Mouse (Mus musculus): ENCODE results near the gene Mus81. TPM values are rescaled to one million over a fixed set of nuclear protein-coding genes. Genes with fewer than 3 reads are reported as not detected.

Gene Mus81
- polyA plus RNA-seq, 1 experiment from 2014 or later = 43.2 TPM

DNA sequence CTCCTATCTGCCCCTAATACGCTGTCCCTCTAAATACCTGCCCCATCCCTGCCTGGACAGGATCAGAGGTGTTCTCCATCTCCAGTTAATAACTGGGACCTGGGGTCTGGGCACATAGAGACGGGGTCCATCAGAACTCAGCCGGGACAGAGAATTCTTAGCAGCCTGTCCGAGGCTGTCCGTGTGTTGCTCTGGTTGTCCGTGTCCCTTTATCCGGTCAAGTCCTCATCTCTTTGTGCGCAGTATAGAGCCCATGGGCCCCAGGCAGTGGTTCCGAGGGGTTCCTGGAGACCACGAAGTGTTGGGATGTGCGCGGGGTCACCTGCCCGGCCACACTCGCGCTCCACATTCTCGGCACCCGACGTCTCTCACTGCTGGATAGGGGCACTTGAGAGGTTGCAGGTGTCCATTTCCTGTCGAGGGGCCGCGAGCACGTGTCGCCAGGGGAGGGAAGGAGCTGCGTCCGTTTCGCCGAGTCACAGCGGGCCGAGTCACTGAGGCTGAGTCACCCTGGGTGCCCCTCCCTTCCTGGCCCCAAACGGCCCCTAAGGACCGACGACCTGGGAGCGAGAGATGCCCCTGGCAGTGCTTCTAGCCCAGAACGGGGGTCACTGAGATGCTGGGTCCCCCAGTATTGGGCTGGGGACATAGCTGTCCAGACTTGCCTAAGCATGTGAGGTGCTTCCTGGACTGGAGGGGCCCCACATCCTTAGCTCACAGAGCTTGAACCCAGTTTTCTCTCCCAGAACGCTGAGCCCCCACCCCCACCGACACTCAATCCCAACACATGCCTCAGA is 39.6 kb downstream of the Mus81 start:
- no peak overlapping the region for H3K27ac ChIP-seq (replicated peaks)
- peak overlapping the region; percentile 90 for H3K4me2 ChIP-seq
- peak overlapping the region; percentile 51 for H3K4me3 ChIP-seq
- H3K9ac ChIP-seq = peak overlapping the region; percentile 57; the same call in 1 of the 2 replicates
- no peaks in the 10 kb centered on the region; the same call in 1 of the 2 replicates for H3K9me3 ChIP-seq
- WGBS = 8% methylated on average over 32 of the region's 36 CpGs
- peaks cover 83% of the 10 kb centered on the region for H3K27me3 ChIP-seq
- no peaks in the 10 kb centered on the region for H3K36me3 ChIP-seq
- peaks cover 18% of the 10 kb centered on the region for H3K4me1 ChIP-seq (replicated peaks)
- ATAC-seq (ENCODE audit: low read depth) = peak; percentile 18; the same call in 1 of the 2 replicates

DNA sequence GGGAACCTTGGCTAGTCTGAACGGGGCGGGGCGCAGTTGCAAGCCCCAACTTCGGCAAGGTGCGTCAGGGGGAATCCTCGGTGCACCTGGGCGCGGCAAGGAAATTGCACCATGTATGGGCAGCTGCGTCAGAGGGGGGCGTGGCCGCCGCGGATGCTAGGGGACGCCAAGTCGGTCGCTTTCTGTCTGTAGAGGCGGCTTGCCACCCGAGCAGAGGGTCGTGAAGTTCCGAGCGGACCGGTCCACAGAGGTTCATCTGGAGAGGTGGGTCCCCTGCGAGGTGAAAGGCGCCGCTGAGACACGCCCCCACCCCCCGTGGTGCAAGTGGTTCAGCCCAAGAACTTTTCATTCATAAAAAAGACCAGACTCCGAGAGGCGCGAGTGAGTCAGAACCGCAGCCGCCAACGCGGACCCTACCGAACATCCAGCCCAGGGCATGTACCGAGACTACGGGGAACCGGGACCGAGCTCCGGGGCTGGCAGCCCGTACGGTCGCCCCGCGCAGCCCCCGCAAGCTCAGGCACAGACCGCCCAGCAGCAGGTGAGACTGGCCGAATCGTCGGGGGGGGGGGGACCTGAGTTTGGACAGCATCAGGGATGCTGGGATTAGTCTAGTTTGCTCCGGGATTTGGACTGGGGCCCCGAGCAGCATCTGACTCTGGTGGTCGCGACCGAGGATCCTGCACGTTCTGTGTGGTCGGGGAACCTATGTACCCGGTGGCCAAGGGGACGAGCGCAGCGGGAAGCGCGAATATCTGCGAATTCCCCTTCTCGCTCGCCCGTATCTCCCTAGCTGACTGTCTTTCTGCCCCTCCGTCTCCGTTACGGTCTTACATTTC is 40.5 kb downstream of the Mus81 start, which contains the start of gene Fosl1:
TSS of gene Fosl1 (plus strand) at position 33 of the 839 bp plus-strand sequence.
- peak; percentile 62 for ATAC-seq (ENCODE audit: low read depth)
- under 1% methylated on average over 69 of the region's 70 CpGs for WGBS
- Histone ChIP-seq H3K4me1 (replicated peaks) (peaks cover 18% of the 10 kb centered on the region), H3K9ac (peak within 1 kb of the TSS; percentile 57), H3K4me3 (peak within 1 kb of the TSS; percentile 51), H3K9me3 (no peaks in the 10 kb centered on the region; the same call in 1 of the 2 replicates), H3K27me3 (peaks cover 84% of the 10 kb centered on the region), H3K4me2 (peak within 1 kb of the TSS; percentile 90), H3K36me3 (no peaks in the 10 kb centered on the region), H3K27ac (replicated peaks) (no peak within 1 kb of the TSS)

- Histone ChIP-seq H3K4me3 (no peak overlapping the region), H3K4me2 (no peak overlapping the region), H3K27ac (replicated peaks) (no peak overlapping the region), H3K27me3 (peaks cover 73% of the 10 kb centered on the region), H3K36me3 (no peaks in the 10 kb centered on the region), H3K4me1 (replicated peaks) (peaks cover 18% of the 10 kb centered on the region), H3K9ac (no peak overlapping the region), H3K9me3 (no peaks in the 10 kb centered on the region; the same call in 1 of the 2 replicates)
- WGBS = 88% methylated on average over 5 of the region's 5 CpGs
- ATAC-seq (ENCODE audit: low read depth) = no peak
Observed at GRCm38 (mm10) chr19:5445747-5446146, 42.5 kb downstream of the Mus81 start.

GRCm38 (mm10) chr19:5444954-5445353 is 43.2 kb downstream of the Mus81 start:
- Histone ChIP-seq H3K4me1 (replicated peaks) (peaks cover 18% of the 10 kb centered on the region), H3K9ac (no peak overlapping the region), H3K27ac (replicated peaks) (no peak overlapping the region), H3K4me3 (no peak overlapping the region), H3K36me3 (no peaks in the 10 kb centered on the region), H3K4me2 (no peak overlapping the region), H3K27me3 (peaks cover 65% of the 10 kb centered on the region), H3K9me3 (peaks cover 4% of the 10 kb centered on the region; the same call in 1 of the 2 replicates)
- 39% methylated on average over 7 of the region's 7 CpGs for WGBS
- ATAC-seq (ENCODE audit: low read depth) = no peak

DNA sequence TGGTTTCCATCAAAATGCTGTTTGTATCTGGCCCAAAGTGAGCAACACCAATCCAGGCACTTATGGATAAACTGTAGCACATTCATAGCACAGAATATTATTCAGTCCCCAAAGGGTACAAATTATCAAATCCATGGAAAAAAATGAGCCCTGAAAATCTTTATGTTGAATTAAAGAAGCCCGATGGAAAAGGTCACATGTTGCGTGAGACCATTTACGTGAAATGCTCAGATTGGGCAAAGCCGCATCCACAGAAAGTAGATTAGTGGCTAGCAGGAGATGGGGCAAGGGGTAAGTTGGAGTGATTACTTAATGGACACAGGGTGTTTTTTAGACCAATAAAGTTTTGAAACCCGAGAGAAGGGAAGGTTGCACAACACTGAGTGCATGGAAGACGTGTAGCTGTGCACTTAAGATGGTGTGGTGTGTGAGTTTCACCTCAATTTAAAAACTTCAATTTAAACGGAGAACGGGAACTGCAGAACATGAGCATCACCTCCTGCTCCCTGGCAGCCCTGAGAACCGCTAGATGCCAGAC is 43.8 kb downstream of the Mus81 start:
- Histone ChIP-seq H3K36me3 (no peaks in the 10 kb centered on the region), H3K4me1 (replicated peaks) (peaks cover 18% of the 10 kb centered on the region), H3K4me3 (no peak overlapping the region), H3K9ac (no peak overlapping the region), H3K27me3 (peaks cover 60% of the 10 kb centered on the region), H3K4me2 (no peak overlapping the region), H3K9me3 (peaks cover 4% of the 10 kb centered on the region; the same call in 1 of the 2 replicates), H3K27ac (replicated peaks) (no peak overlapping the region)
- ATAC-seq (ENCODE audit: low read depth) = no peak
- WGBS = 66% methylated on average over 9 of the region's 9 CpGs

DNA sequence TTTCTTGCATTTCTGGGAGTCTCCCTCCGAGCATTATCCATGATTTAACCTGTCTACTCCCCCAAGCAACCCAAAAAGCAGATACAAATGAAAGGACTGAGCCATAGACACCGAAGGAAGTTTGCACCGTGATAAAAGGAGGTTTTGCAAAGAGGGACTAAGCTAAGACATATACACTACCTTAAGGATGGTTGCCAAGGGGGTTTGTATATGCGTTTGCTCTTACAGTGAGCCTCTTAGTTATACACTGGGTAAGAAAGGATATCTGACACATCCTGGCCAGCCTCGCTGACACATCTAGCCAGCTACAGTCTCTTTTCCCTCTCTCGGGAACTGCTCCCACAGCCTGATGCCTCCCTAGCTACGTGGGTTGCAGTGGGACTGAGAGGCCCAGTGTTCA is 54.3 kb downstream of the Mus81 start:
- H3K4me2 ChIP-seq = peak overlapping the region; percentile 57
- ATAC-seq (ENCODE audit: low read depth) = no peak
- peaks cover 8% of the 10 kb centered on the region; the same call in 1 of the 2 replicates for H3K27me3 ChIP-seq
- no peaks in the 10 kb centered on the region for H3K9me3 ChIP-seq
- H3K36me3 ChIP-seq = peaks cover 5% of the 10 kb centered on the region; the same call in 1 of the 2 replicates
- no peak overlapping the region for H3K4me3 ChIP-seq
- 65% methylated on average over 7 of the region's 7 CpGs for WGBS
- H3K4me1 ChIP-seq (replicated peaks) = peaks cover 17% of the 10 kb centered on the region
- 0 out of 2 replicates have a peak overlapping the region, but pooled peaks have one; percentile 60 for H3K9ac ChIP-seq
- peak overlapping the region; percentile 53; the same call in 1 of the 2 replicates for H3K27ac ChIP-seq (replicated peaks)

- 11% methylated on average over 16 of the region's 16 CpGs for WGBS
Observed at GRCm38 (mm10) chr19:5432992-5433852, 55.0 kb downstream of the Mus81 start.

More at GRCm38 (mm10) chr19:5432992-5433852, 55.0 kb downstream of the Mus81 start:
- H3K36me3 ChIP-seq = peaks cover 5% of the 10 kb centered on the region; the same call in 1 of the 2 replicates
- H3K4me1 ChIP-seq (replicated peaks) = peaks cover 19% of the 10 kb centered on the region
- no peaks in the 10 kb centered on the region for H3K9me3 ChIP-seq
- peak overlapping the region; percentile 57 for H3K4me2 ChIP-seq
- peak overlapping the region; percentile 53; the same call in 1 of the 2 replicates for H3K27ac ChIP-seq (replicated peaks)
- H3K4me3 ChIP-seq = peak overlapping the region; percentile 27
- H3K9ac ChIP-seq = peak overlapping the region; percentile 60
- peaks cover 8% of the 10 kb centered on the region; the same call in 1 of the 2 replicates for H3K27me3 ChIP-seq
- peak; percentile 57 for ATAC-seq (ENCODE audit: low read depth)

Other genes starting within 250 kb of the Mus81 start
- 36.3 and 41.0 TPM in 2 replicates for gene Pacs1, start 215.3 kb downstream of the Mus81 start, polyA plus RNA-seq (2015; fragmentation: Nextera tagmentation; extraction: Ambion mirVana)
- gene Sf3b2, start 192.9 kb downstream of the Mus81 start, polyA plus RNA-seq (2015; fragmentation: Nextera tagmentation; extraction: Ambion mirVana) = 344 and 351 TPM in 2 replicates
- gene Gal3st3, start 190.1 kb downstream of the Mus81 start, polyA plus RNA-seq (2015; fragmentation: Nextera tagmentation; extraction: Ambion mirVana) = 34.1 and 34.6 TPM in 2 replicates
- not detected in 2 replicates for gene Catsper1, start 152.7 kb downstream of the Mus81 start, polyA plus RNA-seq (2015; fragmentation: Nextera tagmentation; extraction: Ambion mirVana)
- gene Cst6, start 138.8 kb downstream of the Mus81 start, polyA plus RNA-seq (2015; fragmentation: Nextera tagmentation; extraction: Ambion mirVana) = 8.9 and 9.7 TPM in 2 replicates
- 51.1 and 55.2 TPM in 2 replicates for gene Eif1ad, start 121.7 kb downstream of the Mus81 start, polyA plus RNA-seq (2015; fragmentation: Nextera tagmentation; extraction: Ambion mirVana)
- gene Banf1, start 121.2 kb downstream of the Mus81 start, polyA plus RNA-seq (2015; fragmentation: Nextera tagmentation; extraction: Ambion mirVana) = 311 and 317 TPM in 2 replicates
- gene Sart1, start 99.7 kb downstream of the Mus81 start, polyA plus RNA-seq (2015; fragmentation: Nextera tagmentation; extraction: Ambion mirVana) = 72.2 and 74.8 TPM in 2 replicates
- gene Tsga10ip, start 85.9 kb downstream of the Mus81 start, polyA plus RNA-seq (2015; fragmentation: Nextera tagmentation; extraction: Ambion mirVana) = 0.20 TPM in 1 of 2 replicates, not detected in the other
- gene Drap1, start 63.4 kb downstream of the Mus81 start, polyA plus RNA-seq (2015; fragmentation: Nextera tagmentation; extraction: Ambion mirVana) = 318 and 326 TPM in 2 replicates
- 69.5 and 75.5 TPM in 2 replicates for gene AI837181, start 63.3 kb downstream of the Mus81 start, polyA plus RNA-seq (2015; fragmentation: Nextera tagmentation; extraction: Ambion mirVana)
- gene Fosl1, start 40.9 kb downstream of the Mus81 start, polyA plus RNA-seq (2015; fragmentation: Nextera tagmentation; extraction: Ambion mirVana) = 0.59 TPM in 1 of 2 replicates, not detected in the other
- 10.7 and 11.1 TPM in 2 replicates for gene Ccdc85b, start 30.5 kb downstream of the Mus81 start, polyA plus RNA-seq (2015; fragmentation: Nextera tagmentation; extraction: Ambion mirVana)
- 163 and 164 TPM in 2 replicates for gene Fibp, start 27.8 kb downstream of the Mus81 start, polyA plus RNA-seq (2015; fragmentation: Nextera tagmentation; extraction: Ambion mirVana)
- gene Ctsw, start 19.9 kb downstream of the Mus81 start, polyA plus RNA-seq (2015; fragmentation: Nextera tagmentation; extraction: Ambion mirVana) = 3.2 and 5.6 TPM in 2 replicates
- gene Efemp2, start 14.4 kb downstream of the Mus81 start, polyA plus RNA-seq (2015; fragmentation: Nextera tagmentation; extraction: Ambion mirVana) = 56.9 and 60.8 TPM in 2 replicates
- gene Cfl1, start 2.1 kb upstream of the Mus81 start, polyA plus RNA-seq (2015; fragmentation: Nextera tagmentation; extraction: Ambion mirVana) = 3,494 and 3,643 TPM in 2 replicates
- not detected in 2 replicates for gene 1700020D05Rik, start 15.4 kb upstream of the Mus81 start, polyA plus RNA-seq (2015; fragmentation: Nextera tagmentation; extraction: Ambion mirVana)
- gene Snx32, start 22.1 kb upstream of the Mus81 start, polyA plus RNA-seq (2015; fragmentation: Nextera tagmentation; extraction: Ambion mirVana) = 69.9 and 74.3 TPM in 2 replicates
- 0.11 TPM in 1 of 2 replicates, not detected in the other for gene Ovol1, start 72.2 kb upstream of the Mus81 start, polyA plus RNA-seq (2015; fragmentation: Nextera tagmentation; extraction: Ambion mirVana)
- gene Ap5b1, start 79.6 kb upstream of the Mus81 start, polyA plus RNA-seq (2015; fragmentation: Nextera tagmentation; extraction: Ambion mirVana) = 2.9 and 3.5 TPM in 2 replicates
- gene Rnaseh2c, start 113.5 kb upstream of the Mus81 start, polyA plus RNA-seq (2015; fragmentation: Nextera tagmentation; extraction: Ambion mirVana) = 79.2 and 87.8 TPM in 2 replicates
- gene Kat5, start 121.8 kb upstream of the Mus81 start, polyA plus RNA-seq (2015; fragmentation: Nextera tagmentation; extraction: Ambion mirVana) = 72.3 and 77.2 TPM in 2 replicates
- gene Rela, start 149.1 kb upstream of the Mus81 start, polyA plus RNA-seq (2015; fragmentation: Nextera tagmentation; extraction: Ambion mirVana) = 33.8 and 36.5 TPM in 2 replicates
- gene Sipa1, start 175.3 kb upstream of the Mus81 start, polyA plus RNA-seq (2015; fragmentation: Nextera tagmentation; extraction: Ambion mirVana) = 19.1 and 19.8 TPM in 2 replicates
- 17.4 and 18.0 TPM in 2 replicates for gene Map3k11, start 200.3 kb upstream of the Mus81 start, polyA plus RNA-seq (2015; fragmentation: Nextera tagmentation; extraction: Ambion mirVana)
- gene Pcnx3, start 200.5 kb upstream of the Mus81 start, polyA plus RNA-seq (2015; fragmentation: Nextera tagmentation; extraction: Ambion mirVana) = 23.0 TPM in 2 replicates
- gene Kcnk7, start 216.0 kb upstream of the Mus81 start, polyA plus RNA-seq (2015; fragmentation: Nextera tagmentation; extraction: Ambion mirVana) = not detected in 2 replicates
- gene Ehbp1l1, start 237.9 kb upstream of the Mus81 start, polyA plus RNA-seq (2015; fragmentation: Nextera tagmentation; extraction: Ambion mirVana) = 8.3 and 9.6 TPM in 2 replicates
- gene Fam89b, start 241.3 kb upstream of the Mus81 start, polyA plus RNA-seq (2015; fragmentation: Nextera tagmentation; extraction: Ambion mirVana) = 186 and 194 TPM in 2 replicates

All from neural tube, embryonic 13.5 days (tissue).